Mouse (Mus musculus) myocyte (in vitro differentiated cells): Measurements from ENCODE around the gene Uaca. TPM values are rescaled to one million over a fixed set of nuclear protein-coding genes. Genes with fewer than 3 reads are reported as not detected.

Experiments used
- H3K27me3 ChIP-seq: one replicate; pipeline ENCODE4 v1.6.1; 2011; ENCODE audit not compliant: control insufficient read depth, insufficient read depth, insufficient read length
- H3K36me3 ChIP-seq: one replicate; pipeline ENCODE4 v1.6.1; 2011; ENCODE audit not compliant: control insufficient read depth, insufficient read depth
- H3K4me2 ChIP-seq: one replicate; pipeline ENCODE4 v1.6.1; 2011; ENCODE audit warnings: low read depth, control low read depth
- H3K4me3 ChIP-seq: one replicate; pipeline ENCODE4 v1.5.1; 2011; ENCODE audit warnings: mild to moderate bottlenecking, control low read depth, moderate library complexity
- H3K79me2 ChIP-seq: one replicate; pipeline ENCODE4 v1.6.1; 2011; ENCODE audit not compliant: control insufficient read depth, insufficient read depth
- H3ac ChIP-seq: one replicate; pipeline ENCODE4 v1.6.1; 2011; ENCODE audit not compliant: control insufficient read depth, insufficient read length
- CEBPB ChIP-seq: IDR thresholded peaks from 2 replicates; pipeline ENCODE4 v1.6.1; 2011; ENCODE audit warnings: mild to moderate bottlenecking, moderate library complexity; ENCODE audit not compliant: poor library complexity, insufficient read depth, severe bottlenecking
- E2F4 ChIP-seq: IDR thresholded peaks from one replicate; pipeline ENCODE4 v1.6.1; 2011; ENCODE audit warnings: mild to moderate bottlenecking, control low read depth, moderate library complexity; ENCODE audit not compliant: insufficient read depth
- MAX ChIP-seq: IDR thresholded peaks from one replicate; pipeline ENCODE4 v1.6.1; 2011; ENCODE audit warnings: low read depth, mild to moderate bottlenecking, control low read depth
- MYOD1 ChIP-seq, 3 experiments: IDR thresholded peaks; one replicate each; pipeline ENCODE4 v1.6.1; 2011; ENCODE audit warnings: control low read depth in 2 of 3, low read depth in 2 of 3, mild to moderate bottlenecking in 2 of 3, moderate library complexity in 1 of 3; ENCODE audit not compliant: insufficient read length in 2 of 3, control insufficient read depth in 1 of 3
- MYOG ChIP-seq, 3 experiments: IDR thresholded peaks; one replicate each; pipeline ENCODE4 v1.6.1; 2011; ENCODE audit warnings: control low read depth in 2 of 3, low read depth in 2 of 3, mild to moderate bottlenecking in 2 of 3; ENCODE audit not compliant: insufficient read length in 2 of 3, control insufficient read depth in 1 of 3, insufficient read depth in 1 of 3
- POLR2A ChIP-seq: IDR thresholded peaks from one replicate; pipeline ENCODE4 v1.6.1; 2011; ENCODE audit warnings: low read depth, mild to moderate bottlenecking, control low read depth, moderate library complexity; ENCODE audit not compliant: insufficient read length
- POLR2AphosphoS2 ChIP-seq: IDR thresholded peaks from one replicate; pipeline ENCODE4 v1.6.1; 2011; ENCODE audit warnings: low read depth, control low read depth; ENCODE audit not compliant: insufficient read length
- REST ChIP-seq: IDR thresholded peaks from one replicate; pipeline ENCODE4 v1.6.1; 2011; ENCODE audit warnings: mild to moderate bottlenecking, control low read depth, moderate library complexity; ENCODE audit not compliant: insufficient read depth, insufficient read length
- SRF ChIP-seq: IDR thresholded peaks from one replicate; pipeline ENCODE4 v1.6.1; 2011; ENCODE audit warnings: low read depth; ENCODE audit not compliant: control insufficient read depth, insufficient read length
- TCF12 ChIP-seq: IDR thresholded peaks from one replicate; pipeline ENCODE4 v1.6.1; 2011; ENCODE audit warnings: mild to moderate bottlenecking, control low read depth; ENCODE audit not compliant: poor library complexity, insufficient read depth, severe bottlenecking
- TCF3 ChIP-seq: IDR thresholded peaks from one replicate; pipeline ENCODE4 v1.6.1; 2011; ENCODE audit warnings: low read depth, control low read depth; ENCODE audit not compliant: insufficient read length
- USF1 ChIP-seq: IDR thresholded peaks from one replicate; pipeline ENCODE4 v1.6.1; 2011; ENCODE audit warnings: low read depth, mild to moderate bottlenecking, control low read depth, moderate library complexity
- polyA plus RNA-seq: library from polyadenylated mRNA; unstranded; fragments of >200 nt; fragmentation: generic; extraction: Trizol; gene quantifications from one replicate; pipeline ENCODE4 v1.2.1, GENCODE M21; 2012; ENCODE audit warnings: missing spikeins

Uaca gene
- polyA plus RNA-seq, 1 experiment = 7.4 TPM

DNA sequence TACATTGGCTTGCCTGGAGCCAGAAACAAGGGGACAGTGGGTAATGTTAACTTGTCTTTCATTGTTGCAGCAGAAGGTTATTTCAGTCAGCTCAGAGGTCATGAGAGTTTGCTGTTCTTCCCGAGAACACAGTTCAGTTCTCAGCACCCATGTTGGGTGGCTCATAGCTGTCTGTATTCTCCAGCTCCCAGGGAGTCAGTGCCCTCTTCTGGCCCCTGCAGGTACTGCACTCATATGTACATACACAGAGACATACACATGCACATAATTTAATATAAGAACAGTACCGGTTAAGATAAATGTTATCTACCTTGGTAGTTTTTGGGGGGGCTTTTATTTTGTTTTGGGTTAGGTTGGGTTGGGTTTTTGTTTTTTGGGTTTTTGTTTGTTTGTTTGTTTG lies 45.2 kb upstream of the Uaca start:
- no peak overlapping the region for H3ac ChIP-seq
- no peaks in the 10 kb centered on the region for H3K36me3 ChIP-seq
- H3K4me3 ChIP-seq = no peak overlapping the region
- no peak for TF ChIP-seq MYOD1 (IDR thresholded peaks at IDR 0.05; ENCODE audit: control insufficient read depth in 1 of 3, insufficient read length in 2 of 3, low read depth in 2 of 3)
- no peak for TF ChIP-seq REST
- no peak for TF ChIP-seq E2F4
- TF ChIP-seq TCF3 = no peak
- no peak for TF ChIP-seq CEBPB
- no peak for TF ChIP-seq TCF12
- TF ChIP-seq POLR2AphosphoS2 = no peak
- TF ChIP-seq MYOG (IDR thresholded peaks at IDR 0.05; ENCODE audit: control insufficient read depth in 1 of 3, insufficient read depth in 1 of 3, insufficient read length in 2 of 3, low read depth in 2 of 3) = no peak
- TF ChIP-seq MAX = no peak
- no peak for TF ChIP-seq SRF
- TF ChIP-seq USF1 = no peak
- no peak for TF ChIP-seq POLR2A
- H3K27me3 ChIP-seq = no peaks in the 10 kb centered on the region
- no peak overlapping the region for H3K4me2 ChIP-seq
- no peaks in the 10 kb centered on the region for H3K79me2 ChIP-seq

DNA sequence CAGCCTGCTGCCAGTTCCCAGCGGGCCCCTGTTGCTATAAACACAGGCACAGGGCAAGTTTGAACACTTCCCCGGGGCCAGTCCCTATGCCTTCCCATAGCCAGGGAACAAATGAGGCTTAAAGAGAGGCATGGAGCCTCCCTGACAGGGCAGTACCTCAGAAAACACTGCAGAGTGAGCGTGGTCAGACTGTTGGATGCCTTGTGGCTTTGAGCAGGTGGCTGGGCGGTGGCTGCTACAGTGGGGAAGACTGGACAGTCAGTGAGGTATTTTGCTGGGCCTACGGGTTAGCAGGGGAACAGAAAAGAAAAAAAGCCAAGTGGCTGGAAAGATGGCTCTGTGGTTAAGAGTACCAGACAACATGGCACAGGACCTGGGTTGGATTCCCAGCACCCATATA lies 43.2 kb upstream of the Uaca start:
- no peaks in the 10 kb centered on the region for H3K27me3 ChIP-seq
- no peaks in the 10 kb centered on the region for H3K36me3 ChIP-seq
- no peak overlapping the region for H3ac ChIP-seq
- H3K4me3 ChIP-seq = no peak overlapping the region
- no peak overlapping the region for H3K4me2 ChIP-seq
- H3K79me2 ChIP-seq = no peaks in the 10 kb centered on the region
- TF ChIP-seq MYOG (IDR thresholded peaks at IDR 0.05; ENCODE audit: control insufficient read depth in 1 of 3, insufficient read depth in 1 of 3, insufficient read length in 2 of 3, low read depth in 2 of 3) (peak in 1 of 3 experiments; percentile 75), E2F4 (no peak), REST (no peak), MAX (no peak), USF1 (no peak), TCF12 (no peak), MYOD1 (IDR thresholded peaks at IDR 0.05; ENCODE audit: control insufficient read depth in 1 of 3, insufficient read length in 2 of 3, low read depth in 2 of 3) (peak in 2 of 3 experiments; percentile 56 to 84)

DNA sequence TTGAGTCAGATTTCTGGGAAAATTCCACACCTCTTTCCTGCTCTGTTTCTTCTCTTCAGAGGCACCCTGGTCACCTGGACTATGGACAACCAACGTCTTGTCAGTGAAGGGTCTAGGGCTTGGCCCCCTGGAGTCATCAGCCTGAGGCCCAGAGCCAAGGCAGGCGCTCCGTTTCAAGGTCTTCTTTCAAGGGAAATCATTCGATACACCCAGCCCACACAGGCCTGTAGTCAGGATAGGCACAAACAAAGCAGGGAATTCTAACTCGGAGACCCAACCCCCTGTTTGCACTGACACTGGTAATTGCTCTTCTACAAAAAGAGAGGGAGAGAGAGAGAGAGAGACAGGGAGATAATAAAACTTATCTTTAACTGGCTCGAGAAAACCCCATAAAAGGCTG lies 42.4 kb upstream of the Uaca start:
- no peaks in the 10 kb centered on the region for H3K36me3 ChIP-seq
- no peak overlapping the region for H3K4me3 ChIP-seq
- TF ChIP-seq MAX = no peak
- no peak for TF ChIP-seq TCF12
- TF ChIP-seq MYOD1 (IDR thresholded peaks at IDR 0.05; ENCODE audit: control insufficient read depth in 1 of 3, insufficient read length in 2 of 3, low read depth in 2 of 3) = no peak
- TF ChIP-seq POLR2AphosphoS2 = no peak
- TF ChIP-seq MYOG (IDR thresholded peaks at IDR 0.05; ENCODE audit: control insufficient read depth in 1 of 3, insufficient read depth in 1 of 3, insufficient read length in 2 of 3, low read depth in 2 of 3) = no peak
- no peak for TF ChIP-seq POLR2A
- no peak for TF ChIP-seq CEBPB
- TF ChIP-seq TCF3 = no peak
- no peak for TF ChIP-seq REST
- TF ChIP-seq E2F4 = no peak
- no peak for TF ChIP-seq USF1
- no peak for TF ChIP-seq SRF

DNA sequence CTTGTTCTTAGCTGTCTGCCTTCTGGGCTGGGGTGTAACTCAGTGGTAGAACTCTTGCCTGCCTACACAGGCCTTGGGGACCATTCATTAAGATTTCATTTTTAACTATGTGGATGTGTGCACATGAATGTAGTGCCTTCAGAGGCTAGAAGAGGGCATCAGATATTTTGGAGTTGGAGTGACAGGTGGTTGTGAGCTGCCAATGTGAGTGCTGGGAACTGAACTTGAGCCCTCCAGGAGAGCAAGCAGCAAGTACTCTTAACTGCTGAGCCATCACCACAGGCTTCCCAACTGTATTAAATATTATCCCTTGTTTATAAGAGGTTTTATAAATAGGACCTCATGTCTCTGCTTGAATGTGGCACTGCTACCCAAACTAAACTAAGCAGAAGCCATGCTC lies 41.7 kb upstream of the Uaca start:
- Histone ChIP-seq H3K36me3 (no peaks in the 10 kb centered on the region), H3K4me2 (no peak overlapping the region), H3ac (no peak overlapping the region), H3K27me3 (no peaks in the 10 kb centered on the region), H3K79me2 (no peaks in the 10 kb centered on the region), H3K4me3 (no peak overlapping the region)
- TF ChIP-seq MYOD1 (IDR thresholded peaks at IDR 0.05; ENCODE audit: control insufficient read depth in 1 of 3, insufficient read length in 2 of 3, low read depth in 2 of 3) (peak in 1 of 3 experiments; percentile 19), POLR2AphosphoS2 (no peak)

More for the DNA sequence above, 42.4 kb upstream of the Uaca start:
- Histone ChIP-seq H3K79me2 (no peaks in the 10 kb centered on the region), H3K4me2 (no peak overlapping the region), H3ac (no peak overlapping the region), H3K27me3 (no peaks in the 10 kb centered on the region)

DNA sequence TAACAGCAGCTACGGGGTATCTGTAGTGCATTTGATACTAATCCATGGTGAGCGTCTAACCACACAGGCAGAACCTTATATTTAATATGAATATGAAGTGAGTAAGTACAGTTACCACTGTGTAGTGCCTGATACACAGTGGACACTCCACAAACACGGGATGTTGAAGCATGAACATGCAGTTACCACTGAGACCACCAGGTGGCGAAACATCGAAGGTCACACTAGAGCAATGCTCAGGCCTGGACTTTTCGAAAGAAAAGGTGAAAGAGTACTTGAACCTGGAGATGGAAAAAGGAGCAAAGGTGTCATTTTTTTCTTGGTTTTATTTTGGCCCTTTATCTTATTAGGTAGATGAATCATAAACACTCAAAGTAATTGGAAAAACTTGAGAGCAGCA lies 38.1 kb upstream of the Uaca start:
- TF ChIP-seq MAX (no peak), TCF12 (no peak), REST (no peak), SRF (no peak)
- H3K36me3 ChIP-seq = no peaks in the 10 kb centered on the region
- H3K27me3 ChIP-seq = no peaks in the 10 kb centered on the region
- H3K4me2 ChIP-seq = no peak overlapping the region
- H3K79me2 ChIP-seq = no peaks in the 10 kb centered on the region
- no peak overlapping the region for H3ac ChIP-seq
- H3K4me3 ChIP-seq = no peak overlapping the region
